Mouse (Mus musculus) embryonic fibroblast, embryonic 13.5 days (primary cell): ENCODE measurements around the gene Brms1. TPM values are rescaled to one million over a fixed set of nuclear protein-coding genes. Genes with fewer than 3 reads are reported as not detected.

ENCODE experiments used
- H3K27ac ChIP-seq: 2 replicates; pipeline ENCODE4 v1.5.1; 2012; ENCODE audit warnings: low read length, control low read depth, inconsistent platforms; ENCODE audit not compliant: insufficient read depth
- H3K4me1 ChIP-seq: 2 replicates; pipeline ENCODE4 v1.6.1; 2011; ENCODE audit warnings: low read length; ENCODE audit not compliant: control insufficient read depth, insufficient read depth
- H3K4me3 ChIP-seq: 2 replicates; pipeline ENCODE4 v1.5.1; 2011; ENCODE audit warnings: mild to moderate bottlenecking, control low read depth, low read length; ENCODE audit not compliant: insufficient read depth
- CTCF ChIP-seq: IDR thresholded peaks from 2 replicates; pipeline ENCODE4 v1.5.1; 2011; ENCODE audit warnings: mild to moderate bottlenecking, control low read depth, low read length, moderate library complexity, borderline replicate concordance; ENCODE audit not compliant: insufficient read depth
- POLR2A ChIP-seq: IDR thresholded peaks from 2 replicates; pipeline ENCODE4 v1.6.1; 2011; ENCODE audit warnings: low read depth, mild to moderate bottlenecking, control low read depth, low read length, moderate library complexity
- polyA plus RNA-seq: library from polyadenylated mRNA; stranded (reverse); fragments of >200 nt; gene quantifications from 2 replicates; pipeline ENCODE4 v1.2.4, GENCODE M21; 2011; ENCODE audit warnings: low read depth; ENCODE audit not compliant: missing spikeins, insufficient read length

The Brms1 gene
- polyA plus RNA-seq, 1 experiment: 12.9 TPM

DNA sequence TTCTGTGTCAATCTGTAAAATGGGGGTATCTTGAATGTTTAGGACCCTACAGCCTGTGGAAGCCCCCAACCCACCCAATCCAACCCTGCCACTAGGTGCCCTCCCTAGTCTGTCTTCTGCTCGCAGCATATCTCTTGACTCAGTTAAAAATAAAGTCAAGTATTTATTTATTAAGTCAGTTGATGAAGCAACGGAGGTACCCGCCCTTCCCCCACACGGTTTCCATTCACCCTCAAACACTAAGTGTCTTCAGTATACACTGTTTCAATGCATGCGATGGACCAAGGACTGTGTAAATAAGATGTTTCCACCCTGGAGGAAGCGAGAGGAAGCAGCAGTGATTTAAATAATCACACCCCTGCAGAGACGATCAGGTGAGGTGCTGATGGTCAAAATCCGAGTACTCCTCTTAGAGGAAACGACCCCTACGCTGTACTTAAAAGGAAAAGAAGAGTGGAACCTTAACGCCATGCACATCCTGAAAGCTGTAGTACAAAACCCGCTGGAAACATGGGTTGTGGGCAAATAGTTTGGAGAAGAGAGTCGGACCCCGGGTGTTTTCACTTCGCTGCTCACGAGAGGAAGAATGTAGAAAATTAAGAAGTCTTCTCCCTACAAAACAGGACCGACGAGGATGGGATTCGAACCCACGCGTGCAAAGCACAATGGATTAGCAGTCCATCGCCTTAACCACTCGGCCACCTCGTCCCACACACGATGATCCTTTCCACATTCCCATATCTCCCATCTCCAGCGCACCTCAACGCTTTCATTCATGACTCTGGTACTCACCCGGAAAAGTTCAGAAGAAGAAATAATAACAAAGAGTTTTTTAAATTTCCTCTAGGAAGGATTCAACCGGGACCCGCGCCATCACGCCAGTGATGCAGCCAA is 3.2 kb upstream of the Brms1 start:
- peak overlapping the region; percentile 70 for H3K4me3 ChIP-seq
- peaks cover 6% of the 10 kb centered on the region; the same call in 1 of the 2 replicates for H3K4me1 ChIP-seq
- no peak overlapping the region for H3K27ac ChIP-seq
- no peak for TF ChIP-seq CTCF
- TF ChIP-seq POLR2A: peak; percentile 3; the same call in 1 of the 2 replicates

DNA sequence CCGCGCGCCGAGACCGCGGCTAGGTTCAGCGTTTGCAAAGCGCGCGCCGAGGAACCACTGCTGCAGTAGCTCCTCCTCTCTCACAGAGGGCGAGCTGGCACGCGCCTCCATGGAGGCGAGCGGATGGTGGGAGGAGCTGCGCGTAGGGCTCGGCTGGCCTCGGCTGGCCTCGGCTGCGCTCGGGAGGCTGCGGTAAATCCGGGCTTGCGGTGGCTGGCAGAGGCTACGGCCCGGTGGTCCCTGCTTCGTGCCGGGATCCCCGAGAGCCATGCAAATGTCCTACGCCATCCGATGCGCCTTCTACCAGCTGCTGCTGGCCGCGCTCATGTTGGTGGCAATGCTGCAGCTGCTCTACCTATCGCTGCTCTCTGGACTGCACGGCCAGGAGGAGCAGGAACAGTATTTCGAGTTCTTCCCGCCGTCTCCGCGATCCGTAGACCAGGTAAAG is 2.4 kb upstream of the Brms1 start, which contains the start of the genes B4gat1 and AC124502.3:
Gene B4gat1, plus strand, starts transcription at position 118 of the 448 bp plus-strand sequence.
Gene AC124502.3, plus strand, starts transcription at position 183 of the 448 bp plus-strand sequence.
- peaks cover 6% of the 10 kb centered on the region; the same call in 1 of the 2 replicates for H3K4me1 ChIP-seq
- peak within 1 kb of the TSS; percentile 70 for H3K4me3 ChIP-seq
- TF ChIP-seq CTCF: peak; percentile 58; the same call in 1 of the 2 replicates
- peak; percentile 85 for TF ChIP-seq POLR2A
- no peak within 1 kb of the TSS for H3K27ac ChIP-seq

DNA sequence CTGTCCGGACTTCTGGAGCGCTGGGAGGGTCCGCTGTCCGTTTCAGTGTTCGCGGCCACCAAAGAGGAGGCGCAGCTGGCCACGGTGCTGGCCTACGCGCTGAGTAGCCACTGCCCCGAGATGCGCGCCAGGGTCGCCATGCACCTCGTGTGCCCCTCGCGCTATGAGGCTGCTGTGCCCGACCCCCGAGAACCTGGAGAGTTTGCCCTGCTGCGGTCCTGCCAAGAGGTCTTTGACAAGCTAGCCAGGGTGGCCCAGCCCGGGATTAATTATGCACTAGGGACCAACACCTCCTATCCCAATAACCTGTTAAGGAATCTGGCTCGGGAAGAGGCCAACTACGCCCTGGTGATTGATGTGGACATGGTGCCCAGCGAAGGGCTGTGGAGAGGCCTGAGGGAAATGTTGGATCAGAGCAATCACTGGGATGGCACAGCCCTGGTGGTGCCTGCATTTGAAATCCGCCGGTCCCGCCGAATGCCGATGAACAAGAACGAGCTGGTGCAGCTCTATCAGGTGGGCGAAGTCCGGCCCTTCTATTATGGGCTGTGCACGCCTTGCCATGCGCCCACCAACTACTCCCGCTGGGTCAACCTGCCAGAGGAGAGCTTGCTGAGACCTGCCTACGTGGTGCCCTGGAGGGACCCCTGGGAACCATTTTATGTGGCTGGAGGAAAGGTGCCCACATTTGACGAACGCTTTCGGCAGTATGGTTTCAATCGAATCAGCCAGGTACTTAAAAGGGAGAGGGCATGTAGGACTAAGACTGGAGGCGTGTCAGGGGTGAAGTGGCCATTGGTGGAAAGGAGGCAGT is 1.6 kb upstream of the Brms1 start:
- H3K27ac ChIP-seq: no peak overlapping the region

DNA sequence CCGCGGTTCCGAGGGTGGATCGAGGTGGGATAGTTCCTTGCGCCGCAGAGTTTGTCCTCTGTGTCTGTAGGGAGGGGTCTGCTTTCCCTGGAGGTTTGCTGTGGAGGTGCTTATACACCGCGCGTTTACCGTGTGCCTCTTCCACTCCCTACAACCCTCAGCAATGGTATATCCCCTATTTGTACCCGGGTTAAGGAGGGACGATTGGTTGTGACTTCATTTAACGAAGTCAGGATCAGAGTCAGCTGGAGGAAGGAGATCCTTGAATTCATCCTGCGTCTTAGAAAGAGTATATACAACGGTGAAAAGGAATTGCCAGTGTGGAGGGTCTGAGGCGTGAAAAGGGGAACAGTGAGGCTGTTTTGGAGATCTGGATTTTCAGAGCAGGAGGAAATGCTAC is 434 bp downstream of the Brms1 start:
- Histone ChIP-seq H3K4me1 (peaks cover 11% of the 10 kb centered on the region; the same call in 1 of the 2 replicates), H3K4me3 (peak overlapping the region; percentile 70), H3K27ac (peak overlapping the region; percentile 45)
- no peak; the same call in 1 of the 2 replicates for TF ChIP-seq POLR2A
- TF ChIP-seq CTCF: no peak

More for the DNA sequence above, 1.6 kb upstream of the Brms1 start:
- H3K4me1 ChIP-seq: peaks cover 6% of the 10 kb centered on the region; the same call in 1 of the 2 replicates
- TF ChIP-seq POLR2A (no peak), CTCF (no peak)
- peak overlapping the region; percentile 70 for H3K4me3 ChIP-seq

DNA sequence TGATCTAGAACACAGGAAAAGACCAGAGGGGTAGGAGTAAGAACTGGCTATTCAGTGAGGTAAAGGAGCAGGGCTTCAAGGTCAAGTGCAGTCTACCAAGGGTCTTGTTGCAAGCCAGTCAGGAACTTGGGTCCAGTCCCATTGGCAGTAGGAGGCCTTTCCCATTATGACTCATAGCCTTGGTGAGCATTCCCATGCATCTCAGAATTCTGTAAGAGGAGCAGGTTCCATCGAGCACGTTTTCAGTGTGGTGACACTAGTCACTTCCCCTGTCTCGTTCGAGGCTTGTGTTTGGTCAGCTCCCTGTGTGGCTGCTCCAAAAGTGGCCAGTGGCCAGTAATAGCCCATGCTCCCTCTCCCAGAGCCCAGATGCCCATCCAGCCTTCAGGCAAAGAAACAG is 4.4 kb downstream of the Brms1 start:
- H3K4me1 ChIP-seq: peaks cover 10% of the 10 kb centered on the region; the same call in 1 of the 2 replicates
- no peak overlapping the region for H3K4me3 ChIP-seq
- H3K27ac ChIP-seq: 0 out of 2 replicates have a peak overlapping the region, but pooled peaks have one; percentile 8
- TF ChIP-seq POLR2A (no peak), CTCF (no peak)

DNA sequence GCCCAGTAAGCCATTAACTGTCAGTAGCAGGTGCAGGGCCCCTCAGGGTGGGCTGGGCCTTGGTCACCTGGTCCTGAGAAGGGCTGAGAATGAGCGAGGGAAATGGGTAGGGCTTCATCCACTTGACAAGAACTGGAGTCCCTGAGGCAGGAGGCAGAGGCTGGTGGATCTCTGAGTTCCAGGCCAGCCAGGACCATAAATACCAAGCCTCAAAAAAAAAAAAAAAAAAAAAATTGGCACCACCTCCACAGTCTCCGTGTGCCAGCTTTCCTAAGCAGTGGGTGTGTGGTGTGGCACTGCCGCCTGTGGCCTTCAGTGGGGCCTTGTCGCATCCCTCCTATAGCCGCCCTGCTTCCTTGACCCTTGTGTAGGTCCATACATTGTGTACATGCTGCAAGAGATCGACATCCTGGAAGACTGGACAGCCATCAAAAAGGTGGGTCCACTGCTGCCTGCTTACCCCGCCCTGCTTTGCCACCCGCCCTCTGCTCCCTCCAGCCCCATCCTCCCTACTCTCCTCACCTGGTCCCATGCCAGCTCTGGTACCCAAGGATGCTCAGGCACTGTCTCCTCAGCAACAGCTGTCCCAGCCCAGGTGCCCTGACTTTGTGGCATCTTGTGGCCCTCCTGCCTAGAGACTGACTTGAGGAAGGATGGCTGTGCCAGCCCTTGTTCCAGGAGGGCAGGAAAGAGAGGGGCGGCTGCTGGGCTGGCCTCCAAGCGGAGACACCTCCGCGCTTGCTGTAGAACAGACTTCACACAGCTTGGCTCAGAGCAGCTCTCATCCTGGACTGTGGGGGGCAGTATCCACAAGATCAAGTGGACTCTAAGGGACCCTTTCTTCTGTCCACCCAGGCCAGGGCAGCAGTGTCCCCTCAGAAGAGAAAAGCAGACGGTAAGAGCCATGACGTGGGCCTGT is 7.2 kb downstream of the Brms1 start:
- TF ChIP-seq CTCF: no peak
- no peak for TF ChIP-seq POLR2A

DNA sequence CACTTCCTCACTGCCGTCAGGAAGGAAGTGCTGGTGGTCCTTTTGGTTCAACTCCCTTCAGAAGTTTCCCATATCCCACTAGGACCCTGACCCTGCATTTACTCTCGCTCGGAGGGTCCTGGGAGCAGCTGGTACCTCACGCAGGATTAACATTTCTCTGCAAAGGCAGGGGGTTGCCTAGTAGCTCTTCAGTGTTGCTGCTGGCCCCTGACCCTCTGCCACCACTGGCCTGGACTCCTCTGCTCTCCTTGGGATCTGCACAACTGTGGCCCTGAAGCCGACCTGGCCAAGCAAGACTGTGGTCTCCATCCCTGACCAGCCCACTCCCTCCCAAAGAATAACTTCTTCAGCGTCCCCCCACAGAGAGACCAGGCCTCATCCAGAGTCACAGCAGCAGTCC is 8.2 kb downstream of the Brms1 start:
- Histone ChIP-seq H3K4me1 (0 out of 2 replicates have a peak, but pooled peaks cover 7% of the 10 kb centered on the region), H3K27ac (peak overlapping the region; percentile 65), H3K4me3 (no peak overlapping the region)
- no peak for TF ChIP-seq POLR2A

More for the DNA sequence above, 7.2 kb downstream of the Brms1 start:
- 0 out of 2 replicates have a peak, but pooled peaks cover 7% of the 10 kb centered on the region for H3K4me1 ChIP-seq
- no peak overlapping the region for H3K27ac ChIP-seq
- H3K4me3 ChIP-seq: no peak overlapping the region

DNA sequence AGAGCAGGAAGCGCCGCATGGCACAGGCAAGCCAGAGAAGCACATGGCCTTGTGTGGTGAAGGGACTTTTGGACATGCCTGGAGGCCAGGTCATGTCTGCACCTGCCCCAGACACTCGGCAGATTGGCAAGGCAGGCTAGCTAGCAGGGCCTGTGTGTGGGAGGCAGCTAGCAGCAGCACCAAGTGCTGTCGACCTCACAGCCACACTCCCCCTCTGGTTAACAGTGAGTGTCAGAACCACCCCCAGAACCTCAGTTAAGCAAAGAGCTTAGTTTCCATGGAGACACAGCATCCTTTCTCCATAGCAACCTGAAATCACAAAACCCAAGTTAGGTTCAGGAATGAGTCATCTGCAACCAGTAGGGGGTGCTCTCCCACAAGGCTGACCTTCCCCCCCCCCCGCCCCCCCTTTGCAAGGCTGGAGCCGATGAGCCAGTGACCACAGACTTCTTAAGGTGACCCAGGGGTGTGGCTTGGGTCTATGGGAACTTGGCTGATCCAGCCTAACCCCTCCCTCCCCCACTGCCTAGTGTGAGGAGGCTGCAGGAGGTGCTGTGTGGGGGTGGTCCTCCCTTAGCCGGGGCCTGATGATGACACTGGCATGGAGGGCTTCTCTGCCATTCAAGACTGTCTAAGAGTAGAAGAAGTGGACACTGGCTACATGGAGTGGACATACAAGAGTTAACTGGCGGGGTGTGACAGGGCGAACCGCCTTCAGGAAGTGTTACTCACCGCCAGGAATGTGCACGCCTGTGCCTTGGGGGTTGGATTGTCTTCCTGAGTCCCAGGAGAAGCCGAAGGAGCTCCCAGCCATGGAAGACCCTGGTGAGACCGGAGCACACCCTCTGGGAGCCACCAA is 9.1 kb downstream of the Brms1 start, which contains the start of gene Rin1:
Gene Rin1, plus strand, starts transcription at position 435 of the 859 bp plus-strand sequence.
- Histone ChIP-seq H3K4me1 (0 out of 2 replicates have a peak, but pooled peaks cover 7% of the 10 kb centered on the region), H3K27ac (peak within 1 kb of the TSS; percentile 87), H3K4me3 (peak within 1 kb of the TSS; percentile 69)
- peak; percentile 88 for TF ChIP-seq POLR2A
- TF ChIP-seq CTCF: no peak
